Mouse (Mus musculus): ENCODE results near the gene Dus1l.

GRCm38 (mm10) chr11:120823956-120824786 is 28.0 kb upstream of the Dus1l start, which contains the start of gene Fasn:
- TF ChIP-seq CTCF (IDR thresholded peaks at IDR 0.05) = peak; percentile 67
- peak; percentile 94 for TF ChIP-seq POLR2A (IDR thresholded peaks at IDR 0.05; ENCODE audit: insufficient read depth, low read depth, low read length)

All from heart, adult 2 months (tissue).